Mouse (Mus musculus) layer of hippocampus, postnatal 25 days (tissue): ENCODE measurements around the gene Hagh. TPM values are rescaled to one million over a fixed set of nuclear protein-coding genes. Genes with fewer than 3 reads are reported as not detected.

ENCODE experiments used
- DNase-seq, 2 experiments: peaks; one replicate each; pipeline ENCODE4 v3.0.0; 2022; ENCODE audit warnings: mixed read lengths in 2 of 2, low spot score in 1 of 2; ENCODE audit errors: extremely low spot score in 1 of 2
- total RNA-seq, 2 experiments: library from RNA; stranded (reverse); gene quantifications; 2 replicates each; pipeline ENCODE4 v1.2.3; 2021

The Hagh gene
- total RNA-seq, 2 experiments from 2014 or later: 127 to 136 TPM

DNA sequence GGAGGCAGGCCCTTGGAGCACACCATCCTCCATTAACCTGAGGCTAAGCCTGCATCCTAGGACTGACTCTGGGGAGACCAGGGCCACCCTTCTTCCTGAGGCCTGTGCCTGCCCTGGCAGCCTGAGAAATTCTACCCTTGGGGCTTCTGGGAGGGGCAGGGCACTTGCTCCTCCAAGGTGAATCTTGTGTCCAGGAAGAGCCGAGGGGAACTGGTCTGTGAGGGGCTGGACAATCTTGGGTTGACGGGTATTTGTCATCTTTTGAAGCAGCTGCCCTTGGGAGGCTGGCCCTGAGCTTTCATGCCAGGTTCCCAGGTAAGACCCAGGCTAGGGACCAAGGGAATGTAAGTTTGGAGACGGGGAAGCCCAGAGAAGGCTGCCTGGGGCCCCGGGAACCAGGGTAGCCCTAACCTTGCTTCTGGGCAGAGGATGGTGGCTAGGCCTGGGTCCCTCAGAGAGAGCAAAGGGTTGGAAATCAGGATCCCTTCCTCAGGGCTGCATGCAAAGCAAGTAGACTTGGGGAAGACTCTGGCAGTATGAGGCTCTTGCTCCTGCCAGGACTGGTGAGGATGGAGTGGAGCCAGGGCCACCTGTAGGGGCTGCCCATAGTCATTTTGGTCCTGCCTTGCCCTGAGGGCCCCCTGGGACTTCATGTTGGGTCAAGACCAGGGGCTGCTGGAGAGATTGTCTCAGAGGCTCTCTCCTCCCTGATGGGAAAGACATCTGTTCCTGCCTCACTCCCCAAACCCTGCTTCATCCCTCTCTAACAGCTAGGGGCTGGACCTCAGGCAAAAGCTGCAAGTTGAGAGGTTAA, 58.3 kb downstream of the Hagh start:
- DNase-seq: no peak

GRCm38 (mm10) chr17:24899153-24899552, 59.2 kb downstream of the Hagh start:
- no peak for DNase-seq

DNA sequence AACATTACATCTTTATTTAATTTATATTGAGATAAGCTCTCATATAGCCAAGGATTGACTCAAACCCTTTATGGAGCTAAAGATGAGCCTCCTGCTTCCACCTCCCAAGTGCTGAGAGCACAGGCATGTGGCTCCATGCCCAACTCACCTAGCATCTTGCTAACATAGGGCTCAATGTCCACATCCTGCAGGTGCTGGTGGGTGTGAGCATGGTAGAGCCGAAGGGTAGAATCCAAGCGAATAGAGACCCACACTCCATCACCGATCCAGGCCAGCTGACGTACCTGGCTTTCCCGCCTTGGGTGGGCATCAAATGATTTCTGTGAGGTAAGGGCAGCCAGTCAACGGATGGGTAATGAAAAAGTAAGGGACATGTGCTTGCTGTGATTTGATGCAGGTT, 60.1 kb downstream of the Hagh start:
- DNase-seq: no peak

- DNase-seq: no peak
Observed at GRCm38 (mm10) chr17:24902124-24902523, 62.2 kb downstream of the Hagh start.

- DNase-seq: no peak
Observed at GRCm38 (mm10) chr17:24902671-24903474, 62.9 kb downstream of the Hagh start.

GRCm38 (mm10) chr17:24903767-24904166, 63.8 kb downstream of the Hagh start:
- DNase-seq: no peak

DNA sequence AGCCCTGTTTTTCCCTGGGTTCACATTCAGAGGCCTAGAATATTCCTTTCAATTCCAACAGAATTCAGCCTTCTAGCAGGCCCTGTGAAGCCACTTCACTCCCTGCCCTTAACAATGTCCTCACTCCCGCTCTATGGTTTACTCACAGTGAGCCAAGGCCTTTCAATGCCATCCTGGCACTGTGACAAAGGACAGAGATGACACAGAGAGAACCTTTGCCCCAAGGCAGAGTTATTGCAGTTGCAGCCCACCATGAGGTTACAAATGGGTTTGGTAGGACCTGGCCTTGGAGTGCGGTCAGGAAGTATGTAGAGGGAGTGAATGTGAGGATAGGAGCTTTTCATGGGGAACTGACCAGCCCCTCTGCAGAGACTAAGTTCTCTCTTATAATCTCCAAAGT, 67.6 kb downstream of the Hagh start:
- DNase-seq: no peak

DNA sequence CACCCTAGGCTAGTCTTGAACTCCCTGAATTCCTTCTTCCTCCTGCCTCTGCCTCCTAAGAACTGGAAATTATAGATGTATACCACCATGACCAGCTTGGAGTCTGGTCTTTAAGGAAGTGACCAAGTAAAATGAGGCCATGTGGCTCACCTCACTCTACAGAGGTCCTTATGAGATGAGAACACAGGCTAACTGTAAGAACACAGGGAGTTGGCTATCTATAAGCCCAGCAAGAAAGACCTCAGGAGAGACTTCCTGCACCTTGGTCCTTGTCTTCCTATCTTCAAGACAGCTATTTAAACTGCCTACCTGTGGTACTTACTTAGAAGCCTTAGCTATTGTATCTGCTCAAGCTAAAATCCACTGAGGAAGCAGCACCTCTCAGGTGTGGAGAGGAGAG, 74.0 kb downstream of the Hagh start:
- no peak for DNase-seq

Other genes starting within 250 kb of the Hagh start
- 100 to 1,000 TPM; 150 to 186 TPM for gene Tsc2, start 207.5 kb upstream of the Hagh start, total RNA-seq
- gene Nthl1, start 207.5 kb upstream of the Hagh start, total RNA-seq: 1 to 10 TPM; 3.3 to 4.7 TPM
- gene Slc9a3r2, start 189.8 kb upstream of the Hagh start, total RNA-seq: 10 to 100 TPM; 45.1 to 50.0 TPM
- 1 to 10 TPM; 2.1 to 2.9 TPM for gene Npw, start 181.7 kb upstream of the Hagh start, total RNA-seq
- 10 to 100 TPM; 36.9 to 40.0 TPM for gene Zfp598, start 170.5 kb upstream of the Hagh start, total RNA-seq
- 100 to 1,000 TPM; 160 to 178 TPM for gene Syngr3, start 150.2 kb upstream of the Hagh start, total RNA-seq
- gene Gfer, start 144.0 kb upstream of the Hagh start, total RNA-seq: 10 to 100 TPM; 18.6 to 19.2 TPM
- gene Noxo1, start 143.9 kb upstream of the Hagh start, total RNA-seq: 1 to 10 TPM; 2.7 to 3.0 TPM
- 10 to 100 TPM; 27.7 to 29.8 TPM for gene Tbl3, start 132.5 kb upstream of the Hagh start, total RNA-seq
- gene Rnf151, start 122.1 kb upstream of the Hagh start, total RNA-seq: not detected
- gene Rps2, start 122.0 kb upstream of the Hagh start, total RNA-seq: 100 to 1,000 TPM; 352 to 392 TPM
- 100 to 1,000 TPM; 201 to 234 TPM for gene Ndufb10, start 115.7 kb upstream of the Hagh start, total RNA-seq
- gene Rpl3l, start 112.3 kb upstream of the Hagh start, total RNA-seq: under 1 TPM in 1 of 2 experiments, not detected in 1; 0.20 TPM
- gene Msrb1, start 103.5 kb upstream of the Hagh start, total RNA-seq: 10 to 100 TPM; 40.5 to 46.2 TPM
- under 1 TPM; 0.26 to 0.37 TPM for gene Hs3st6, start 87.2 kb upstream of the Hagh start, total RNA-seq
- not detected for gene Meiob, start 35.9 kb upstream of the Hagh start, total RNA-seq
- gene Fahd1, start 10.2 kb downstream of the Hagh start, total RNA-seq: 10 to 100 TPM; 19.8 to 20.6 TPM
- gene Igfals, start 25.9 kb downstream of the Hagh start, total RNA-seq: not detected
- 10 to 100 TPM; 33.5 to 38.1 TPM for gene Nubp2, start 46.2 kb downstream of the Hagh start, total RNA-seq
- gene Spsb3, start 46.5 kb downstream of the Hagh start, total RNA-seq: 10 to 100 TPM; 41.5 to 48.9 TPM
- 10 to 100 TPM; 54.0 to 69.1 TPM for gene Eme2, start 54.9 kb downstream of the Hagh start, total RNA-seq
- 10 to 100 TPM; 74.3 to 78.9 TPM for gene Mrps34, start 55.0 kb downstream of the Hagh start, total RNA-seq
- 10 to 100 TPM; 54.8 to 61.5 TPM for gene Nme3, start 56.4 kb downstream of the Hagh start, total RNA-seq
- 100 to 1,000 TPM; 367 to 401 TPM for gene Mapk8ip3, start 96.8 kb downstream of the Hagh start, total RNA-seq
- 1 to 10 TPM; 5.5 to 5.6 TPM for gene Jpt2, start 120.5 kb downstream of the Hagh start, total RNA-seq
- 10 to 100 TPM; 23.6 to 27.5 TPM for gene Cramp1l, start 175.6 kb downstream of the Hagh start, total RNA-seq
- 10 to 100 TPM; 20.8 to 24.1 TPM for gene Ift140, start 175.9 kb downstream of the Hagh start, total RNA-seq
- gene Tmem204, start 243.4 kb downstream of the Hagh start, total RNA-seq: 1 to 10 TPM; 8.0 to 8.4 TPM